Mouse (Mus musculus) MEL (cell line): ENCODE data around the gene Zdhhc16. TPM values are rescaled to one million over a fixed set of nuclear protein-coding genes. Genes with fewer than 3 reads are reported as not detected.

Experiments used
- DNase-seq: peaks from one replicate; pipeline ENCODE4 v3.0.0; 2011; ENCODE audit warnings: low read depth, low spot score
- H3K27ac ChIP-seq: 2 replicates; pipeline ENCODE4 v1.5.1; 2012; ENCODE audit warnings: low read depth, mild to moderate bottlenecking, control low read depth, low read length, moderate library complexity; ENCODE audit not compliant: control insufficient read depth
- H3K27me3 ChIP-seq, 2 experiments: fragments of 150-350 bp in 1 of 2; sonication (generic) in 1 of 2; 2 replicates each; pipeline ENCODE4 v1.6.1; 2012; ENCODE audit warnings: low read length in 2 of 2, mild to moderate bottlenecking in 2 of 2, improper control_type of control experiment in 1 of 2, moderate library complexity in 1 of 2; ENCODE audit not compliant: insufficient read depth in 2 of 2, control insufficient read depth in 1 of 2
- H3K36me3 ChIP-seq, 2 experiments: 2 replicates each; pipeline ENCODE4 v1.6.1; 2012 to 2014; ENCODE audit warnings: low read length in 2 of 2, improper control_type of control experiment in 1 of 2, inconsistent platforms in 1 of 2, mild to moderate bottlenecking in 1 of 2; ENCODE audit not compliant: insufficient read depth in 2 of 2, control insufficient read depth in 1 of 2
- H3K4me1 ChIP-seq, 2 experiments: fragments of 150-350 bp in 1 of 2; sonication (generic) in 1 of 2; 2 replicates each; pipeline ENCODE4 v1.6.1; 2012; ENCODE audit warnings: low read length in 2 of 2, improper control_type of control experiment in 1 of 2, mild to moderate bottlenecking in 1 of 2; ENCODE audit not compliant: insufficient read depth in 2 of 2, control insufficient read depth in 1 of 2
- H3K4me3 ChIP-seq, 2 experiments: fragments of 150-350 bp in 1 of 2; sonication (generic) in 1 of 2; 2 replicates each; pipeline ENCODE4 v1.5.1; 2012; ENCODE audit warnings: low read depth in 2 of 2, low read length in 2 of 2, mild to moderate bottlenecking in 2 of 2, moderate library complexity in 2 of 2, control low read depth in 1 of 2, improper control_type of control experiment in 1 of 2; ENCODE audit not compliant: control insufficient read depth in 1 of 2, insufficient read depth in 1 of 2
- H3K79me2 ChIP-seq: 2 replicates; pipeline ENCODE4 v1.6.1; 2012; ENCODE audit warnings: mild to moderate bottlenecking, low read length, moderate library complexity; ENCODE audit not compliant: control insufficient read depth, poor library complexity, insufficient read depth
- H3K9ac ChIP-seq: 2 replicates; pipeline ENCODE4 v1.6.1; 2012; ENCODE audit warnings: low read depth, mild to moderate bottlenecking, control low read depth, low read length, moderate library complexity; ENCODE audit not compliant: control insufficient read depth, poor library complexity, severe bottlenecking
- H3K9me3 ChIP-seq: fragments of 150-350 bp; sonication (generic); replicated peaks from 2 replicates; pipeline ENCODE4 v1.6.1; 2012; ENCODE audit warnings: mild to moderate bottlenecking, low read length, improper control_type of control experiment, moderate library complexity; ENCODE audit not compliant: insufficient read depth
- CHD1 ChIP-seq: IDR thresholded peaks from 2 replicates; pipeline ENCODE4 v1.6.1; 2012; ENCODE audit warnings: low read depth, mild to moderate bottlenecking, inconsistent platforms, low read length, improper control_type of control experiment
- E2F4 ChIP-seq: IDR thresholded peaks from 2 replicates; pipeline ENCODE4 v1.6.1; 2011; ENCODE audit warnings: low read depth, low read length, improper control_type of control experiment, borderline replicate concordance
- EP300 ChIP-seq, 2 experiments: IDR thresholded peaks; 2 replicates each; pipeline ENCODE4 v1.6.1; 2011; ENCODE audit warnings: improper control_type of control experiment in 2 of 2, low read length in 2 of 2, low read depth in 1 of 2, mild to moderate bottlenecking in 1 of 2
- ETS1 ChIP-seq: IDR thresholded peaks from 2 replicates; pipeline ENCODE4 v1.6.1; 2012; ENCODE audit warnings: low read depth, mild to moderate bottlenecking, inconsistent platforms, low read length, improper control_type of control experiment, moderate library complexity
- GABPA ChIP-seq: IDR thresholded peaks from 2 replicates; pipeline ENCODE4 v1.6.1; 2012; ENCODE audit warnings: low read depth, mild to moderate bottlenecking, inconsistent platforms, low read length, improper control_type of control experiment, moderate library complexity
- GATA1 ChIP-seq: IDR thresholded peaks from 2 replicates; pipeline ENCODE4 v1.6.1; 2011; ENCODE audit warnings: low read depth, low read length, improper control_type of control experiment
- MXI1 ChIP-seq: IDR thresholded peaks from 2 replicates; pipeline ENCODE4 v1.6.1; 2011; ENCODE audit warnings: mild to moderate bottlenecking, low read depth, low read length, improper control_type of control experiment
- MYC ChIP-seq: IDR thresholded peaks from 2 replicates; pipeline ENCODE4 v1.6.1; 2011; ENCODE audit warnings: low read depth, mild to moderate bottlenecking, low read length, improper control_type of control experiment, moderate library complexity
- POLR2A ChIP-seq, 2 experiments: IDR thresholded peaks; 2 replicates each; pipeline ENCODE4 v1.6.1; 2011 to 2012; ENCODE audit warnings: low read length in 2 of 2, mild to moderate bottlenecking in 2 of 2, control low read depth in 1 of 2, improper control_type of control experiment in 1 of 2, low read depth in 1 of 2, moderate library complexity in 1 of 2; ENCODE audit not compliant: control insufficient read depth in 1 of 2, insufficient read depth in 1 of 2, poor library complexity in 1 of 2
- POLR2AphosphoS5 ChIP-seq: IDR thresholded peaks from 2 replicates; pipeline ENCODE4 v1.6.1; 2012; ENCODE audit warnings: low read depth, borderline replicate concordance, mild to moderate bottlenecking, inconsistent platforms, low read length, moderate library complexity, mixed read lengths
- SIN3A ChIP-seq: IDR thresholded peaks from 2 replicates; pipeline ENCODE4 v1.6.1; 2012; ENCODE audit warnings: low read length, improper control_type of control experiment, inconsistent platforms
- SMC3 ChIP-seq: IDR thresholded peaks from 2 replicates; pipeline ENCODE4 v1.6.1; 2011; ENCODE audit warnings: low read depth, low read length, improper control_type of control experiment
- TAL1 ChIP-seq: IDR thresholded peaks from 2 replicates; pipeline ENCODE4 v1.6.1; 2012; ENCODE audit warnings: mild to moderate bottlenecking, inconsistent platforms, low read length, moderate library complexity, mixed read lengths
- TCF12 ChIP-seq: IDR thresholded peaks from 2 replicates; pipeline ENCODE4 v1.6.1; 2014; ENCODE audit warnings: low read depth, mild to moderate bottlenecking, inconsistent platforms, low read length, improper control_type of control experiment, moderate library complexity
- USF1 ChIP-seq: IDR thresholded peaks from 2 replicates; pipeline ENCODE4 v1.6.1; 2014; ENCODE audit warnings: low read depth, mild to moderate bottlenecking, inconsistent platforms, low read length, improper control_type of control experiment, moderate library complexity
- USF2 ChIP-seq, 2 experiments: IDR thresholded peaks; 2 replicates each; pipeline ENCODE4 v1.6.1; 2011 to 2012; ENCODE audit warnings: improper control_type of control experiment in 2 of 2, low read length in 2 of 2, borderline replicate concordance in 1 of 2, inconsistent platforms in 1 of 2, low read depth in 1 of 2, mild to moderate bottlenecking in 1 of 2; ENCODE audit not compliant: insufficient read depth in 1 of 2
- ZKSCAN1 ChIP-seq: IDR thresholded peaks from 2 replicates; pipeline ENCODE4 v1.6.1; 2012; ENCODE audit warnings: low read depth, mild to moderate bottlenecking, inconsistent platforms, low read length, improper control_type of control experiment, moderate library complexity
- ZMIZ1 ChIP-seq: IDR thresholded peaks from 2 replicates; pipeline ENCODE4 v1.6.1; 2012; ENCODE audit warnings: low read depth, mild to moderate bottlenecking, inconsistent platforms, low read length, improper control_type of control experiment, moderate library complexity
- ZNF384 ChIP-seq: IDR thresholded peaks from 2 replicates; pipeline ENCODE4 v1.6.1; 2012; ENCODE audit warnings: low read depth, mild to moderate bottlenecking, inconsistent platforms, low read length, improper control_type of control experiment
- polyA plus RNA-seq, 2 experiments: library from polyadenylated mRNA; stranded (reverse) in 1 of 2; unstranded in 1 of 2; fragments of >175 nt in 1 of 2; fragments of >200 nt in 1 of 2; gene quantifications; 2 replicates each; pipeline versions ENCODE4 v1.2.1 to v1.2.4; 2012; ENCODE audit warnings: low replicate concordance in 2 of 2, low read depth in 1 of 2; ENCODE audit not compliant: insufficient read length in 2 of 2, insufficient read depth in 1 of 2, missing spikeins in 1 of 2
- total RNA-seq: library from RNA; depleted of rRNA; stranded (reverse); fragments of 300-350 nt; gene quantifications from 2 replicates; pipeline ENCODE4 v1.2.3, GENCODE M21; 2012

Gene Zdhhc16
- total and polyA plus RNA-seq, 3 experiments = 99.2 to 128 TPM; not detected in 1

DNA sequence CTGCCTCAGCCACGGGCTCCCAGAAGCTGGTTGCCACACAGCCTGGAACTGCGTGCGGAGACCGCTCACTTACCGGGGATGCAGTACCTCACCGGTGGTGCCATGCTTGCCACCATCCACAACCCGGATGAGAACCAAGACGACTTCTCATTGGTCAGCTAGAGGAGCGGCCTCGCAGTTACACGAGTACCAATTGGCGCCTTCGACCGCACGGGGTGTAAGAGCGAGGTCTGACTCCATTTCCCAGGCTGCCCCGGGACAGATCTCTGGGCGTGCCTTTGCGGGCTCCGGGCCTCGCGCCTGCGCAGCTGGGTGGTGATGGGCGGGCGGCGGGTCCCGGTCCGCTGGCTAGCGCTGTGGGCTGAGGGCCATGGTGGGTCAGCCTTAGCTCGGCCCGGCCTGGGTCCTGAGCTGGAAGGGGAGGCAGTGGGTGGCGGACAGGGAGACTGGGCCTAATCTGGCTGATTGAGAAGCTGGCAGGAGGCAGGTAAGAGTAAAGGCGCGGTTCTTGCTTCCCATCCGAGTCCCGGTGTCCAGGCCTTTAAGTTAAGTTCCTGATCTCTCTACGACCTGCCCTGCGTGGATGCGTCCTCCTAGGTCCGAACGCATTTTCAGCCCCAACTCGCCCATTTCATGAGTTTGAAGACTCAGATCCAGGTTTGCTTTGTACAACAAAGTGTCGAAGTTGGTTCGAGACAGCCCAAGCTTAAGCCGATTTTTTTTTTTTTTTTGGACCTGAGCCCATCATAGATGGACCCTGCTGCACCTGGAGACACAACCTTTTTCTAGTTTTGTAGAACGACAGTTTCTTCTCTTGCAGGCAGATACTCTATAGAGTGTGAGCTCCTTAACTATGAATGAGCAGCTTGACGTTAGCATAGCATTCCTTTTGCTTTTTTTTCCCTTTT is at the start of gene Zdhhc16, which contains the start of gene Exosc1 (continued):
- no peak for TF ChIP-seq ZKSCAN1
- TF ChIP-seq ZNF384 = peak; percentile 91
- no peak; the same call in 1 of the 2 replicates for TF ChIP-seq E2F4
- no peak for TF ChIP-seq GABPA

DNA sequence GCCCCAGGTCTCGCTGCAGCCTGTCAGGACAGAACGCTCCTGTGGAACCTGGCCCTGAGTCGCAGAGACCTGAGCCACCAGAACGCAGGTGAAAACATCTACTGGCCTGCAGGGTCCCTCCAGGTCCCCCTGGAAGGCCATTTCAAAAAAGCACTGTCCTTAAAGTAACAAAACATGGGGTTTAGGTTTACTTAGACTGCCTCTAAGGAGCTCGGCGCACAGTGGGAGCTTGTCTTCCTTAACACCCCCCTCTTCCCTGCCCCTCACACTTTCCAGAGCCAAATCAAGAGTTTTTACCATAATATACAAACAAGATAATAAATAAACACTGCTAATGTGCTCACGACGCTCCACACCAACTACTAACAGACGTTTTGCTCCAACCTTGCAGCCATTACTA is 49.4 kb upstream of the Zdhhc16 start:
- H3K9ac ChIP-seq = no peak overlapping the region
- no peaks in the 10 kb centered on the region for H3K27me3 ChIP-seq
- H3K79me2 ChIP-seq = no peaks in the 10 kb centered on the region
- no peaks in the 10 kb centered on the region for H3K9me3 ChIP-seq
- H3K27ac ChIP-seq = no peak overlapping the region
- peaks cover 6 to 28% of the 10 kb centered on the region in 2 experiments for H3K36me3 ChIP-seq
- H3K4me3 ChIP-seq = no peak overlapping the region
- DNase-seq = no peak
- TF ChIP-seq MYC = no peak
- peak; percentile 91 for TF ChIP-seq ZKSCAN1
- H3K4me1 ChIP-seq = peaks cover 0 to 4% of the 10 kb centered on the region in 2 experiments; a peak in 2 of 4 replicates

DNA sequence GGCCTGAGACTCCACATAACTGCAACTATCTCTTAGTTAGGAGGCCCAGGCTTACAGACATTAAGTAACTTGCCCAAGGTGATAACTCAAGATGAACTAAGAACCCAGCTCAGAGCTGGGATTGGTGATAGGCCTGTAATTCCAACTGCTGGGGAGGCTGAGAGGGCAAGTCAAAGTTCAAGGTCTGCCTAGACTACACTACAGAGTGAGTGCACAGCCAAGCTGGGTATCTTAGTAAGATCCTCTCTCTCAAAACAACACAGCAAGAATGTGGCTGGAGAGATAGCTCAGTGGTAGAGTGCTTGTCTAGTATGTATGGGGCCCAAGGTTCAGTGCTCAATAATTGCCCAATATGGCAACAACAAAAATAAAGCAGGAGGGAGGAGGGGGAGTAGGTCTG is 45.1 kb upstream of the Zdhhc16 start:
- H3K27ac ChIP-seq = peak overlapping the region; percentile 11; the same call in 1 of the 2 replicates
- peak; percentile 61 for DNase-seq
- no peaks in the 10 kb centered on the region; the same call in none of the 2 replicates for H3K79me2 ChIP-seq
- no peak overlapping the region for H3K4me3 ChIP-seq
- H3K4me1 ChIP-seq = peaks cover 0 to 4% of the 10 kb centered on the region in 2 experiments; a peak in 2 of 4 replicates
- peaks cover 7 to 25% of the 10 kb centered on the region in 2 experiments for H3K36me3 ChIP-seq
- no peak overlapping the region for H3K9ac ChIP-seq
- no peaks in the 10 kb centered on the region for H3K27me3 ChIP-seq
- H3K9me3 ChIP-seq = no peaks in the 10 kb centered on the region
- TF ChIP-seq SIN3A = peak; percentile 59; the same call in 1 of the 2 replicates
- TF ChIP-seq POLR2A (IDR thresholded peaks at IDR 0.05; ENCODE audit: control insufficient read depth in 1 of 2, insufficient read depth in 1 of 2, low read depth in 1 of 2, low read length in 2 of 2, poor library complexity in 1 of 2) = no peak
- TF ChIP-seq TAL1 = peak; percentile 83
- TF ChIP-seq MYC = no peak
- TF ChIP-seq GATA1 = peak; percentile 83
- no peak for TF ChIP-seq ZMIZ1
- no peak for TF ChIP-seq SMC3
- 0 out of 2 replicates have a peak, but pooled peaks have one; percentile 9 for TF ChIP-seq USF1
- peak; percentile 37; the same call in 1 of the 2 replicates for TF ChIP-seq MXI1
- TF ChIP-seq USF2 (IDR thresholded peaks at IDR 0.05; ENCODE audit: borderline replicate concordance in 1 of 2, insufficient read depth in 1 of 2, low read depth in 1 of 2, low read length in 2 of 2) = no peak
- TF ChIP-seq E2F4 = no peak
- peak; percentile 82 for TF ChIP-seq TCF12
- no peak for TF ChIP-seq POLR2AphosphoS5
- TF ChIP-seq ZNF384 = no peak
- peak; percentile 65 for TF ChIP-seq ETS1
- peak; percentile 86; a peak in 3 of 4 replicates for TF ChIP-seq EP300 (IDR thresholded peaks at IDR 0.05; ENCODE audit: low read depth in 1 of 2, low read length in 2 of 2)
- TF ChIP-seq CHD1 = no peak
